Mouse (Mus musculus): ENCODE results near the gene BC048562. TPM values are rescaled to one million over a fixed set of nuclear protein-coding genes. Genes with fewer than 3 reads are reported as not detected.

BC048562 gene
- polyA plus RNA-seq, 1 experiment from 2014 or later, result not detected

DNA sequence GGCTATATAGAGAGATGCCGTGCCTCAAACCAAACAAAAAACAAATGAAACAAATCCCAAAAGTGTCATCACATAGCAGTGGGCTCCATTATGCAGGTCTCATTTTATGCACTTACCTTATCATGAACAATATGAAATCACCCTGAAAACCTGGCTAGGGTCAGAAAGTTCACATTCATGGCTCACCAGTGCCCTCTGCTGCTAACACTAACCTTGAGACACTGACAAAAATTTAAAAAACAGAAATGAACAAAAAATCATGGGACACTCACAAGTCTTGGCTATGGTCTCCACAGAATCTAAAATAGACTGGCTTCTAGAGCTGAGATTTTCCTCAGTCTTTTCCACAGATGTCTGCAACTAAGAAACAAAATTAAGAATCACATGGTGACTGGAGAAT, 24.1 kb upstream of the BC048562 start:
- no peak for DNase-seq (ENCODE audit: low spot score)
- 77% methylated on average over 1 of the region's 1 CpGs for WGBS

DNA sequence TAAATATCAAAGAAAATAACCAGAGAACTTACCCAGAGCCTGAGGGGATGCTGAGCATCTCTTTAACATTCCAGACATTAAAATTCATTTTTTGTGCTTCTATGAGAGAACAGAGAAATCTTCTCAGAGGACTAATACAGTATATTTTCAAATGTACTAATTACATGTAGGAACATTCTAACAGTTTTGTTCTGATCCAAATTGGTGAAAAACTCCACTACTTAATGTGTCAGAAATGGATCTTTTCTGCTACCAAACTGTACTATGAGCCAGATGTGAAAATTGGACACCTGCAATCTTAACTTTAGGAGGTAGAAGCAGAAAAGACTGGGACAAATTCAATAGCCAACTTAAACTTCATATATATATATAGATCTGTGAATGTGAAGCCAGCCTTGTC, 7.9 kb upstream of the BC048562 start, which contains the start of gene Ccdc36:
TSS of gene Ccdc36 (minus strand) at position 101 of the 400 bp plus-strand sequence.
- peaks cover 6% of the 10 kb centered on the region; the same call in 1 of the 2 replicates for H3K4me1 ChIP-seq (replicated peaks)
- H3K27me3 ChIP-seq (ENCODE audit: insufficient read depth, poor library complexity, severe bottlenecking), result no peaks in the 10 kb centered on the region
- H3K4me3 ChIP-seq, result no peak within 1 kb of the TSS
- H3K9me3 ChIP-seq, result no peaks in the 10 kb centered on the region
- no peak for DNase-seq (ENCODE audit: low spot score)
- H3K36me3 ChIP-seq, result no peaks in the 10 kb centered on the region
- H3K27ac ChIP-seq, result no peak within 1 kb of the TSS

More for the DNA sequence above, 24.1 kb upstream of the BC048562 start:
- Histone ChIP-seq H3K36me3 (no peaks in the 10 kb centered on the region), H3K4me1 (replicated peaks) (no peaks in the 10 kb centered on the region), H3K9me3 (no peaks in the 10 kb centered on the region), H3K4me3 (no peak overlapping the region), H3K27me3 (ENCODE audit: insufficient read depth, poor library complexity, severe bottlenecking) (no peaks in the 10 kb centered on the region), H3K27ac (no peak overlapping the region)

DNA sequence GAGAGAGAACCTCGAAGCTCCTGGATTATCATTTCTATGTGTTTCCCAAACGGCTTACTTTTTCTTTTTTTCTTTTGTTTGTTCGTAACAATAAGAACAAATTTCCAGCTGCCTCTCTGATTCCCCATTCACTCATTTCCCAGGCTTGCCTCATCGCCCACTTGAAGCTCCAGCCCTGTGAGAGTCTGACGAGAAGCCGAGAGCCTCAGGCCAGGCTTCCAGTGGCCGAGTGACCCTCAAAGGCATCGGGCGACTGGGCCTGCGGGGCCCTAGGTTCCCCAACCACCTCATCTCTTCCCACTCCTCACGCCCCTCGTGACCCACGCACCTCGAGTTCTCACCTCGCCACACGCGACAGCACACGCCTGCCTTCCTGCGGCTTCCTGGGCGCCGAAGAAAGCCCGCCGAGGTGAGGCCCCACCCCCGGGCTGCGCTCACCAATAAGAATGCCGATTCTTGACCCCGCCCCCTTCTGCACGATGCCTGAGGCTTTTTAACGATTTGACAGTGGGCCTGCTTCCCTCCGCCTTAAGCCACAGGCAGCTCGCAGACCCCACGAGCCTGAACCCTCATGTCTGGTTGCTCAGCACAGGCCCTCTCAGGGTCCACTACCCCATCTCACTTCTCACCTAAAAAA, 4.7 kb upstream of the BC048562 start:
- H3K4me3 ChIP-seq, result peak overlapping the region; percentile 38
- 0 out of 2 replicates have a peak, but pooled peaks cover 3% of the 10 kb centered on the region for H3K9me3 ChIP-seq
- H3K4me1 ChIP-seq (replicated peaks), result peaks cover 14% of the 10 kb centered on the region; the same call in 1 of the 2 replicates
- peak; percentile 47 for DNase-seq (ENCODE audit: low spot score)
- peak overlapping the region; percentile 62; the same call in 1 of the 2 replicates for H3K27ac ChIP-seq
- H3K36me3 ChIP-seq, result no peaks in the 10 kb centered on the region
- no peaks in the 10 kb centered on the region for H3K27me3 ChIP-seq (ENCODE audit: insufficient read depth, poor library complexity, severe bottlenecking)
- WGBS, result 51% methylated on average over 32 of the region's 32 CpGs

DNA sequence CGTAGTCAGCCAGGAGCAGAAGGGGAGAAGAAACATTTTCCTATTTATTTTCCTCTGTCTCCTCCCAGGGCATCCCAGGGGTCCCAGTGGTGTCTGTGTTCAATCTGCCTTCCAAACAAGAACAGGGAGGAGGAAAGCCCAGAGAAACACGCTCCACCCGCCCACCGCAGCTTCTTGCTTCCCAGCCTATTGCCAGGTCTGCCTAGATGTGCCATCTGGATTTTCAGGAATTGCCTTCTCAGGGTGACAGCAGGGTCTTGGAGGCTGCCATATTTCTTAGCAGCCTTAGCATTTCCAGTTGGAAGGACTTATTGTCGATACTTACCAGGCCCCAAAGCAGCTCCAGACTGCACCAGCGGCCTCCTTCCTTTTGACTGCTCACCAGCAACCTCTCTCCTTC, 2.9 kb downstream of the BC048562 start:
- Histone ChIP-seq H3K9me3 (0 out of 2 replicates have a peak, but pooled peaks cover 3% of the 10 kb centered on the region), H3K36me3 (no peaks in the 10 kb centered on the region), H3K4me3 (no peak overlapping the region), H3K27me3 (ENCODE audit: insufficient read depth, poor library complexity, severe bottlenecking) (no peaks in the 10 kb centered on the region), H3K27ac (no peak overlapping the region), H3K4me1 (replicated peaks) (peaks cover 11% of the 10 kb centered on the region; the same call in 1 of the 2 replicates)
- DNase-seq (ENCODE audit: low spot score), result no peak
- WGBS, result 80% methylated on average over 6 of the region's 6 CpGs

DNA sequence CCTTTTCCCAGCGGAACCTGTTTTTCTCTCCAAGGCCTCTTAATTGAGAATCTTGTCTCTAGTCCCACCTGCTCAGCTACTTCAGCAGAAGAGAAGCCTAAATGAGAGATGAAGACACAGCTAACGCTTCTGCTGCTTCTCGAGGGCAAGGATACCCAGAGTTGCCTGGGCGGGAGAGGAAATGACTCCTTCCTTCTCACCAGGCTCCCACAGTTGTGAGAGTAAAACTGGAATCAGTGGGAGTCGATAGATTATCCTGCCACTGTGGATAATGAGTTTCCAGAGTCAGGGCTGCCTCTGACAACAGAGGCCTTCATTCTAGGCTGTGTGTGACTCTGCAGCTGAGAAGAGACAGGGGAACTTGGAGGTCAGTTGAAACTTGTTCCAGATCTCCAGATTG, 4.2 kb downstream of the BC048562 start:
- no peaks in the 10 kb centered on the region for H3K27me3 ChIP-seq (ENCODE audit: insufficient read depth, poor library complexity, severe bottlenecking)
- no peak overlapping the region for H3K27ac ChIP-seq
- 0 out of 2 replicates have a peak, but pooled peaks cover 2% of the 10 kb centered on the region for H3K9me3 ChIP-seq
- H3K4me1 ChIP-seq (replicated peaks), result peaks cover 11% of the 10 kb centered on the region; the same call in 1 of the 2 replicates
- 82% methylated on average over 5 of the region's 5 CpGs for WGBS
- H3K36me3 ChIP-seq, result no peaks in the 10 kb centered on the region
- no peak overlapping the region for H3K4me3 ChIP-seq
- DNase-seq (ENCODE audit: low spot score), result no peak

DNA sequence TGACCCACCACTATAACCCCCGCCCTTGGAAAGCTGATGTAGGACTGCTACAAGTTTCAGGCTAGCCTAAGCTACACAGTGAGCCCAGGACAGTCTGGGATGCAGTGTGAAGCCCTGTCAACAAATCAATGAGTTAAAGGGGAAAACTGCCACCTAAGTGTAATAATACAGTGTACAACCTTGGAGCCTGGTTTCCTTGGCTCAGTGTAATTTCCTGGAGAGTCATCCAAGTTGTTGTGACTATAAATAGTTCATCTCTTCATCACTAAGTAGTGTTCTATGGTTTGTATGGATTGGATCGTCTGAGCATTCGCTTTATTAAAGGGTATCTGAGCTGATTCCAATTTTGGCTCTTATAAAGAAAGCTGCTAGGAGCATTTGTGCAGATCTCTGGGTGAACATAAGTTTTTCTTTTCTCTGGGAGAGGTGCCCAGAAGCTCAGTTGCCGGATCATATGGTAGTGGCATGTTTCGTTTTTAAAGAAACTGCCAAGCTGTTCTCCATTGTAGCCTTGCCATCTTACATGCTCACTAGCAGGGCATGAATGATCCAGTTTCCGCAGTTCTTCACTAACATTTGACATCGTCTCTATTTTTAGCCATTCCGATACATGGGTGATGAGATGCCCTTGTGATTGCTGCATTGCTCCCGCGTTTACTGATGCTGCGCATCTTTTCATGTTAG, 5.1 kb downstream of the BC048562 start:
- Histone ChIP-seq H3K9me3 (no peaks in the 10 kb centered on the region), H3K27ac (no peak overlapping the region), H3K36me3 (no peaks in the 10 kb centered on the region), H3K27me3 (ENCODE audit: insufficient read depth, poor library complexity, severe bottlenecking) (no peaks in the 10 kb centered on the region), H3K4me1 (replicated peaks) (peaks cover 5% of the 10 kb centered on the region; the same call in 1 of the 2 replicates), H3K4me3 (no peak overlapping the region)
- no peak for DNase-seq (ENCODE audit: low spot score)
- WGBS, result 92% methylated on average over 11 of the region's 11 CpGs

DNA sequence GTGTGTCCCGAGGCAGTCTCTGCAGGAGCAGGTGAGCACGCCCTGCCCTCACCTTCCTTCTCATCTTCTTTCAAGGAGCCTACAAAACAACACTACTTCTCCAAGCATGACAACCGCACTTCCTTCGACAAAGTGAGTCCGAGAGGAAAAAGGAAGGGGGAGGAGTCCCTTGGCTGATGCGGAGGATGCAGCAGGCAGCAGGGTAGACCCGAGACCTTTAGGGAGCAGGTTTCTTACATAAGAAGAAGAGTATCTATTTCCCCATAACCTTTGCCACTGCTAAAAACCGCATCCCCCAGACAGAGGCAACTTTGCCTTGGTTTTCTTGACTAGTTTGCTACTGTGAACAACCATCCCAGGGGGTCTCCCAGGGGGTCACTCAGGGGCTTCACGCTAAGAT, 8.8 kb downstream of the BC048562 start:
- H3K4me3 ChIP-seq, result no peak overlapping the region
- no peak overlapping the region for H3K27ac ChIP-seq
- DNase-seq (ENCODE audit: low spot score), result no peak
- peaks cover 21% of the 10 kb centered on the region for H3K4me1 ChIP-seq (replicated peaks)
- no peaks in the 10 kb centered on the region for H3K9me3 ChIP-seq
- H3K36me3 ChIP-seq, result peaks cover 19% of the 10 kb centered on the region
- WGBS, result 68% methylated on average over 9 of the region's 9 CpGs
- H3K27me3 ChIP-seq (ENCODE audit: insufficient read depth, poor library complexity, severe bottlenecking), result no peaks in the 10 kb centered on the region

DNA sequence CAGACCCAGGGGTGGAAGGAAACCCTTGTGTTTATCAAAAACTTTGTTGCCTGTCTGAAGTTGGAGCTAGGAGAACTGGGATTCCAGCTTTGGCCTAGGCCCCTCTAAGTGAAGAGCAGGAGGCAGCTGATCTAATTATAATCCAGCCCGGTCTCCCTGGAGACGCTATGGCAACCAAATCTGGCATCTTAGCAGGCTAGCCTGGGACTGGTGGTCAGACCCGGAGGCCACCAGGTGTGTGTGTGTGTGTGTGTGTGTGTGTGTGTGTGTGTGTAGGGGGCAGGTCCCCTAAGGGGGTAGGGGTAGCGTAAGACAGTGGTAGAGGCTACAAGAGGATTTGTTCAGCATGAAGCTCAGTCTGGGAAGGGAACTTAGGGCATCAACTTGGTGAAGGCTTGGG, 13.6 kb downstream of the BC048562 start:
- 37% methylated on average over 4 of the region's 4 CpGs for WGBS
- Histone ChIP-seq H3K9me3 (no peaks in the 10 kb centered on the region), H3K27ac (peak overlapping the region; percentile 87), H3K27me3 (ENCODE audit: insufficient read depth, poor library complexity, severe bottlenecking) (peaks cover 12% of the 10 kb centered on the region), H3K4me3 (peak overlapping the region; percentile 65), H3K36me3 (peaks cover 19% of the 10 kb centered on the region), H3K4me1 (replicated peaks) (peaks cover 53% of the 10 kb centered on the region)
- DNase-seq (ENCODE audit: low spot score), result peak; percentile 88

DNA sequence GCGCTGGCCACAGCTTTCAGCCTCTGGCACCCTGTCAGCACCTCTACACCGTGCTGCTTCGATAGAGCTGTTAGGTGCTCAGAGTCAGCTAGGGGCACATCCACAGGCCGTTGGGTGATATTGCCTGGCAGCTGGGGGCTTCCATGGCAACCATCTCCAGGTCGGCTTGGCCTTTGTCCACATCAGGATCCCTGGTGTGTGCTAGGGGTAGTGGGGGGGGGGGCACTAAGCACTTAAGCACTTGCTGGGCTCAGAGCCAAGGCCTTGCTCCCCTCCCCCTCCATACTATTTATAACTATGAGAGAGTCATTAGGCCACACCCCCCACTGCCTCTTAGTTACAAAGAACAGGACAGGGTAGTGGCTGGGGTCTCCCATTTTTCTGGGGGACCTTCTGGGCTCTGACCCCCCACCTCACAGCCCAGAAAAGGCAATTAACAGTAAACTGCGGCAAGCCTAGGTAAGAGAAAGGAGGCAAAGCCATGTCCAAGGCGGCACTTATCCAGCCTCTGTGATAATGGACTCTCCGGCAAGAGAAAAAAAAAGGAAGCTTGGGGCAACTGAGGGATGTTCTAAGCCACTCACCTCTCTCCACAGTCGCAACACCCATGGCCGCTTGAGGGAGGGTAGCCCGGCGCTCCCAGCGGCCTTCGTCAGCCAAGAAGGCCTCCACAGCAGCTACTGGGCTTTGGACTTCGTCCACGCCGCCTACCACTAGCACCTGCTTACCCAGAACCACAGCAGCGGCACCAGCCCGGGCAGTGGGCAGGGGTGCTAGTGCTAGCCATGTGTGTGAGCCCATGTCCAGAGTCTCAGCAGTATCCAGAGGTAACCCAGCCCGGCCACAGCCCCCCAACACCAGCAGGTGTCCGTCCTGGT, 14.2 kb downstream of the BC048562 start:
- H3K4me1 ChIP-seq (replicated peaks), result peaks cover 53% of the 10 kb centered on the region

DNA sequence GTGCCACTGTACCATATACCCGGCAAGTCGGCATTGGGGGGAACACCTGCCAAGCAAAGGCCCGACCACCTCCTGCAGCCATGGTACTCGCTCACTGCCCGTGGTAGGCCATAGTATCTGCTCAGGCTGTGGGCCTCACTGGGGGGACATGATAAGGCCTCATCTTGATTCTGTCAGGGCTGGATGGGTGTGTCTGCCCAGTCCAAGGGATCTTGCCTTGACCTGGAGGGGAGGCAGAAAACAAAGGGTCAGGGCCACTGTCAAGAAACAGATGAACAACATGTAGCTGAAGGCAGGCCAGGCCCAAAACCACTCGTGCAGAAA, 14.8 kb downstream of the BC048562 start:
- no peak for DNase-seq (ENCODE audit: low spot score)

More for the DNA sequence above, 14.2 kb downstream of the BC048562 start:
- Histone ChIP-seq H3K27me3 (ENCODE audit: insufficient read depth, poor library complexity, severe bottlenecking) (peaks cover 12% of the 10 kb centered on the region), H3K36me3 (peaks cover 19% of the 10 kb centered on the region), H3K4me3 (peak overlapping the region; percentile 65), H3K27ac (peak overlapping the region; percentile 87), H3K9me3 (no peaks in the 10 kb centered on the region)
- DNase-seq (ENCODE audit: low spot score), result peak; percentile 45
- WGBS, result 66% methylated on average over 21 of the region's 21 CpGs

DNA sequence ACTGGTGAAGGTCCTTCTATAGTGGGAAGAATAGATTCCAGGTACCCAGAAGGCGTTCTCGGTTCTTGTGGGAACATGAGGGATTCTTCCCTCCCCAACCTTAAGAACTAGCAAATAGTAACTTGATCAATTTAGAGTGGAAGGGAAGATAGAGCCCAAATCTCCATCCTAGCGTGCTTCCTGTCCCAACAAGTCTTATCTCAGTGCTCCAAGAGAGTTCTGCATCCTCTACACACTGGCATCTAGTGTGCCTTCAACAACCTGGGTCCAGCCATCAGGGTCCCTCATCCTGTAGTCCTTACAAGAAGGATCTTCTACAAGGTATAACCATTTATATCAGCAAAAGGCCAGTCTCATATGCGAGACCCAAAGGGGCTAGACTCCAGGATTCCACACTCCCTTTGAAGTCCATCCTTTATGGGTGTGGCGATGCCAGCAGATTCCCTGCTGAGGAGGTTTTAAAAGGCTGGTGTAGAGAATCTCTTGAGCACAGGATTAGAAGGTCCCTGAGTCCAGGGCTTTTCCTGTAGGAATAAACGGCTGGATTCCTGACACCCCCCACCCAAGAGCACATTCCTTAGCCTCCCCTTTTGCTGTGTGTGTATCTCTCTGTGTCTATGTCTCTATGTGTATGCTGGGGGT, 15.4 kb downstream of the BC048562 start:
- Histone ChIP-seq H3K4me3 (peak overlapping the region; percentile 65), H3K27me3 (ENCODE audit: insufficient read depth, poor library complexity, severe bottlenecking) (peaks cover 12% of the 10 kb centered on the region), H3K4me1 (replicated peaks) (peaks cover 53% of the 10 kb centered on the region), H3K36me3 (peaks cover 19% of the 10 kb centered on the region), H3K27ac (peak overlapping the region; percentile 87), H3K9me3 (no peaks in the 10 kb centered on the region)
- WGBS, result 49% methylated on average over 6 of the region's 6 CpGs
- no peak for DNase-seq (ENCODE audit: low spot score)

More for the DNA sequence above, 14.8 kb downstream of the BC048562 start:
- Histone ChIP-seq H3K27me3 (ENCODE audit: insufficient read depth, poor library complexity, severe bottlenecking) (peaks cover 12% of the 10 kb centered on the region), H3K4me1 (replicated peaks) (peaks cover 53% of the 10 kb centered on the region), H3K9me3 (no peaks in the 10 kb centered on the region), H3K27ac (peak overlapping the region; percentile 87), H3K36me3 (peaks cover 19% of the 10 kb centered on the region), H3K4me3 (peak overlapping the region; percentile 65)
- WGBS, result 89% methylated on average over 6 of the region's 6 CpGs

DNA sequence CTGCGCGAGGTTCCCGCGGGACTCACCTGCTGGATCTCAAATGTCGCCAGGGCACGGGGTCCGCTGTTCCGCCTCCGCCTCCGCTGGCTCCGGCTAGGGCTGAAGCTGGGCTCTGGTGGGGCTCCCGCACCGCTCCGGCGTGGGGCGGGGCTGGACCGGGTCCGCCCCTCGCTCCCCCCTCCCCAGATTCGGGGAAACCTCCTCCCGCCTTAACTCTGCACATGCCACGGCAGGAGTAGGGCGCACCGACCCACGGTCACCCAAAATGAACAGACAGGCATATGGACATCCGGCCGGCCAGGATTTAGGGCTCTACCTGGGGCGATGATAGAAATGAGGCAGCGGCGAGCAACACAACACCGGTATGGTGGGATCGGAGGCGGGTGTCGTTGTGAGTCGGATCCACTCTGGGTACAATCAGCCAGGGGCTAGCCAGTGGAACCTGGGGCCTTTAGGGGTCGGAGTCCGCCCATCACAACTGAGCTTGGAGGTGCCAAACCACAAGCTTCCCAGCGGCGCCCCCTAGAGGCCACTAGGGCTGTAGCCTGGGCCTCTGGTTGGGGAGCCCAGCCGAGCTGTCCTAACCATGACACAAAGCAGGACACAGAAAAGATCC, 16.1 kb downstream of the BC048562 start:
- Histone ChIP-seq H3K27me3 (ENCODE audit: insufficient read depth, poor library complexity, severe bottlenecking) (peaks cover 12% of the 10 kb centered on the region), H3K4me3 (peak overlapping the region; percentile 65), H3K4me1 (replicated peaks) (peaks cover 53% of the 10 kb centered on the region), H3K36me3 (peaks cover 18% of the 10 kb centered on the region), H3K27ac (peak overlapping the region; percentile 87), H3K9me3 (no peaks in the 10 kb centered on the region)
- WGBS, result under 1% methylated on average over 40 of the region's 40 CpGs
- DNase-seq (ENCODE audit: low spot score), result peak; percentile 90
